In the genomic region with DNA sequence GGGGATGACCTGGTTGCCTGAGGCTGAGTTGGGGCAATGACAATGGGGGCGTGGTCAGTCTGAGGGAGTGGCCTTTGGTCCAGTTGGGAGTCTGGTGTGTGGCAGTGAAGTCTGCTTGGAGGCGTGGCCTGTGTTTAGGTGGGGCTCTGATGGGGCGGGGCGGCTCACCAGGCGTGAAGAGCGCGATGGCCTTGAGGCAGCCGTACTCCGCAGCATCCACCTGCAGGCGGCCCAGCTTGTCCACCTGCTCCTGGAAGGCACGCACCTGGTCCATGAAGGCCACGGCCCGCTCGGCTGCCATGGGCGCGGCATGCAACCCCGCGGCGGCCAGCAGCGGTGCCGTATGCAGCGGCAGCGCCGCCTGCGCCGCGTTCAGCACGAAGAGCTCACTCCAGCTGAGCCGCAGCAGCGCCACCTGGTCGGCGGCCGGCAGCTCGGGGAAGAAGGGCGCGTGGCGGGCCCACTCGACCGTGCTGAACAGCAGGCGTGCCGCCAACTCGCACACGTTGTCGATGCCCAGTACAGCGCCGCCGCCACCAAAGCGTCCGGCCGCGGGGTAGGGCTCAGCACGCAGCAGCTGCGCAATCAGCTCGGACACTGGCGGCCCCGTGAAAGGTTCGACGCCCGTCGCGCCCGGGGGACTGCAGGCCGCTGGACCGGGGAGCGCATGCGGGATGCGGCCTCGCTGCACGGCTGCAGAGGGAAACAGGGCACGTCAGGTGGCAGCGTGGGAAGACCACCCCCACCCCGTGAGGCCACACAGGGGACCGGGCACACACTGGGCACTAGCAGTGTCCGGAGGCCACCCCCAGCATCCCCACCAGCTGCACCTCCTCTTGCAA, we compare ENCODE assay signal across 7 mouse cellular contexts. TPM values are rescaled to one million over a fixed set of nuclear protein-coding genes. Genes with fewer than 3 reads are reported as not detected.
DNase-seq lines count a peak whose midpoint lies in the region; ATAC-seq lines count a peak whose summit lies in the region.

No protein-coding gene starts in this region.

- peak overlapping the region; percentile 78 for H3K27ac ChIP-seq in forebrain, embryonic 10.5 days
- H3K27ac ChIP-seq in hindbrain, embryonic 14.5 days: peak overlapping the region; percentile 77
- H3K27ac ChIP-seq in limb, embryonic 10.5 days: peak overlapping the region; percentile 71

- peak overlapping the region; percentile 47 for H3K4me3 ChIP-seq in forebrain, embryonic 10.5 days
- peak overlapping the region; percentile 34 for H3K4me3 ChIP-seq in hindbrain, embryonic 14.5 days (replicated peaks; ENCODE audit: low read length)
- peak overlapping the region; percentile 46 for H3K4me3 ChIP-seq in limb, embryonic 10.5 days

- peak; percentile 10; the same call in 1 of the 2 replicates for ATAC-seq in hindbrain, embryonic 14.5 days (ENCODE audit: low FRiP score)

- H3K27me3 ChIP-seq in forebrain, embryonic 10.5 days (ENCODE audit: poor library complexity, severe bottlenecking): peaks cover 30% of the 10 kb centered on the region
- no peaks in the 10 kb centered on the region for H3K27me3 ChIP-seq in hindbrain, embryonic 14.5 days (ENCODE audit: control insufficient read depth, insufficient read depth, low read length)
- 0 out of 2 replicates have a peak, but pooled peaks cover 20% of the 10 kb centered on the region for H3K27me3 ChIP-seq in limb, embryonic 10.5 days (ENCODE audit: low read depth, poor library complexity, severe bottlenecking)

- H3K36me3 ChIP-seq in forebrain, embryonic 10.5 days (replicated peaks): peaks cover 73% of the 10 kb centered on the region
- peaks cover 15% of the 10 kb centered on the region for H3K36me3 ChIP-seq in hindbrain, embryonic 14.5 days (replicated peaks; ENCODE audit: control insufficient read depth, insufficient read depth)
- H3K36me3 ChIP-seq in limb, embryonic 10.5 days: peaks cover 69% of the 10 kb centered on the region

- 8% methylated on average over 74 of the region's 74 CpGs for WGBS in forebrain, embryonic 10.5 days
- WGBS in hindbrain, embryonic 14.5 days: 3% methylated on average over 59 of the region's 74 CpGs
- WGBS in limb, embryonic 10.5 days: 6% methylated on average over 74 of the region's 74 CpGs

- H3K9me3 ChIP-seq in forebrain, embryonic 10.5 days: no peaks in the 10 kb centered on the region; the same call in 1 of the 2 replicates
- no peaks in the 10 kb centered on the region for H3K9me3 ChIP-seq in hindbrain, embryonic 14.5 days (ENCODE audit: control insufficient read depth, low read length)
- no peaks in the 10 kb centered on the region for H3K9me3 ChIP-seq in limb, embryonic 10.5 days (replicated peaks)

- peak overlapping the region; percentile 66 for H3K4me2 ChIP-seq in hindbrain, embryonic 14.5 days (replicated peaks)

- peaks cover 65% of the 10 kb centered on the region for H3K4me1 ChIP-seq in forebrain, embryonic 10.5 days
- H3K4me1 ChIP-seq in hindbrain, embryonic 14.5 days (replicated peaks; ENCODE audit: control insufficient read depth, insufficient read depth, low read length): peaks cover 43% of the 10 kb centered on the region
- peaks cover 63% of the 10 kb centered on the region for H3K4me1 ChIP-seq in limb, embryonic 10.5 days

- DNase-seq in Muller cell, postnatal 12 days (ENCODE audit: inconsistent ontology term): peak; percentile 73
- DNase-seq in c-Kit-negative CD71-positive TER-119-positive erythroid progenitor cells, embryonic 14.5 days (ENCODE audit: low read depth, low spot score): peak; percentile 57
- peak; percentile 68 for DNase-seq in forebrain, embryonic 10.5 days (ENCODE audit: extremely low spot score, low spot score)
- DNase-seq in hindbrain, embryonic 14.5 days (ENCODE audit: low spot score): peak; percentile 63
- peak; percentile 72 for DNase-seq in limb, embryonic 10.5 days (ENCODE audit: low spot score)
- DNase-seq in mesoderm, embryonic 11.5 days (ENCODE audit: low read depth, low spot score): peak; percentile 65
- DNase-seq in right cerebral cortex, postnatal 36 days (ENCODE audit: low spot score in 2 of 2): peak; percentile 61 to 68

- H3K9ac ChIP-seq in hindbrain, embryonic 14.5 days: peak overlapping the region; percentile 64

RNA-seq across cellular contexts. Expression of gene Ocel1, which starts 4.7 kb away (rescaled TPM):
- polyA plus RNA-seq in forebrain, embryonic 10.5 days (2016; fragmentation: Nextera tagmentation; extraction: Ambion mirVana): 3.5 and 4.0 TPM in 2 replicates
- polyA plus RNA-seq in hindbrain, embryonic 14.5 days (2014; fragmentation: Nextera tagmentation; extraction: Ambion mirVana): 4.8 and 5.0 TPM in 2 replicates
- polyA plus RNA-seq in limb, embryonic 10.5 days (2016; fragmentation: Nextera tagmentation; extraction: Ambion mirVana): 4.3 and 5.4 TPM in 2 replicates

RNA-seq across cellular contexts. Expression of gene Nr2f6, which starts 6.0 kb away (rescaled TPM):
- polyA plus RNA-seq in forebrain, embryonic 10.5 days (2016; fragmentation: Nextera tagmentation; extraction: Ambion mirVana): 47.8 and 49.0 TPM in 2 replicates
- polyA plus RNA-seq in hindbrain, embryonic 14.5 days (2014; fragmentation: Nextera tagmentation; extraction: Ambion mirVana): 35.9 and 37.5 TPM in 2 replicates
- 77.4 and 87.2 TPM in 2 replicates for polyA plus RNA-seq in limb, embryonic 10.5 days (2016; fragmentation: Nextera tagmentation; extraction: Ambion mirVana)

RNA-seq across cellular contexts. Expression of gene Use1, which starts 9.2 kb away (rescaled TPM):
- 81.4 and 82.7 TPM in 2 replicates for polyA plus RNA-seq in forebrain, embryonic 10.5 days (2016; fragmentation: Nextera tagmentation; extraction: Ambion mirVana)
- 112 and 126 TPM in 2 replicates for polyA plus RNA-seq in hindbrain, embryonic 14.5 days (2014; fragmentation: Nextera tagmentation; extraction: Ambion mirVana)
- 92.4 and 95.0 TPM in 2 replicates for polyA plus RNA-seq in limb, embryonic 10.5 days (2016; fragmentation: Nextera tagmentation; extraction: Ambion mirVana)

RNA-seq across cellular contexts. Expression of gene Ushbp1, which starts 19.8 kb away (rescaled TPM):
- polyA plus RNA-seq in forebrain, embryonic 10.5 days (2016; fragmentation: Nextera tagmentation; extraction: Ambion mirVana): 5.8 and 5.9 TPM in 2 replicates
- 4.7 and 6.0 TPM in 2 replicates for polyA plus RNA-seq in hindbrain, embryonic 14.5 days (2014; fragmentation: Nextera tagmentation; extraction: Ambion mirVana)
- polyA plus RNA-seq in limb, embryonic 10.5 days (2016; fragmentation: Nextera tagmentation; extraction: Ambion mirVana): 6.6 and 6.9 TPM in 2 replicates

RNA-seq across cellular contexts. Expression of gene Babam1, which starts 20.9 kb away (rescaled TPM):
- 106 and 108 TPM in 2 replicates for polyA plus RNA-seq in forebrain, embryonic 10.5 days (2016; fragmentation: Nextera tagmentation; extraction: Ambion mirVana)
- polyA plus RNA-seq in hindbrain, embryonic 14.5 days (2014; fragmentation: Nextera tagmentation; extraction: Ambion mirVana): 88.2 and 89.7 TPM in 2 replicates
- polyA plus RNA-seq in limb, embryonic 10.5 days (2016; fragmentation: Nextera tagmentation; extraction: Ambion mirVana): 123 and 131 TPM in 2 replicates

Comparison
In these comparisons a context has a peak if more than half of its experiments do, and no peak if none do; other contexts are left out.
1. Peak in every context shown above with its lines: DNase-seq, ATAC-seq, H3K4me3 ChIP-seq and H3K27ac ChIP-seq.